Mouse (Mus musculus) embryonic facial prominence, embryonic 14.5 days (tissue): Measurements from ENCODE around the gene Borcs5. TPM values are rescaled to one million over a fixed set of nuclear protein-coding genes. Genes with fewer than 3 reads are reported as not detected.

Experiments used
- ATAC-seq: fragments of 200-750 bp; cut with Nextera tagmentation; 2 replicates; pipeline ENCODE4 v1.8.0; 2017; ENCODE audit warnings: low read depth, moderate number of reproducible peaks, moderate TSS enrichment
- DNase-seq: peaks from one replicate; pipeline ENCODE4 v3.0.0-alpha.2; 2015; ENCODE audit warnings: low spot score
- H3K27ac ChIP-seq: fragments of 300-500 bp; sonication (generic); replicated peaks from 2 replicates; pipeline ENCODE4 v1.5.1; 2014; ENCODE audit warnings: low read depth, mild to moderate bottlenecking, low read length, moderate library complexity
- H3K27me3 ChIP-seq: fragments of 300-500 bp; sonication (generic); replicated peaks from 2 replicates; pipeline ENCODE4 v1.6.1; 2014; ENCODE audit warnings: low read length; ENCODE audit not compliant: control insufficient read depth, insufficient read depth
- H3K36me3 ChIP-seq: fragments of 300-500 bp; sonication (generic); 2 replicates; pipeline ENCODE4 v1.6.1; 2014; ENCODE audit warnings: low read length, mixed read lengths; ENCODE audit not compliant: control insufficient read depth, insufficient read depth
- H3K4me1 ChIP-seq: fragments of 300-500 bp; sonication (generic); 2 replicates; pipeline ENCODE4 v1.6.1; 2014; ENCODE audit warnings: antibody characterized with exemption, low read length; ENCODE audit not compliant: control insufficient read depth, insufficient read depth
- H3K4me2 ChIP-seq: fragments of 300-500 bp; sonication (generic); 2 replicates; pipeline ENCODE4 v1.6.1; 2014; ENCODE audit warnings: low read depth, mild to moderate bottlenecking, low read length, moderate library complexity, mixed read lengths
- H3K4me3 ChIP-seq: fragments of 300-500 bp; sonication (generic); 2 replicates; pipeline ENCODE4 v1.5.1; 2014; ENCODE audit warnings: low read depth, mild to moderate bottlenecking, low read length
- H3K9ac ChIP-seq: fragments of 300-500 bp; sonication (generic); 2 replicates; pipeline ENCODE4 v1.6.1; 2014; ENCODE audit warnings: low read depth, mild to moderate bottlenecking, low read length, moderate library complexity, mixed read lengths
- H3K9me3 ChIP-seq: fragments of 300-500 bp; sonication (generic); 2 replicates; pipeline ENCODE4 v1.6.1; 2016; ENCODE audit warnings: low read length; ENCODE audit not compliant: control insufficient read depth
- WGBS: fragments of 180-500 bp; shearing (Covaris S2); extraction: QIAGEN DNeasy Blood & Tissue Kit; methylation state at CpG from one replicate; pipeline ENCODE4 v1.1.7; 2014; 5-methylcytosine and 5-hydroxymethylcytosine counted together
- polyA plus RNA-seq: library from polyadenylated mRNA; unstranded; fragments of >200 nt; fragmentation: Nextera tagmentation; extraction: Ambion mirVana; gene quantifications from 2 replicates; pipeline ENCODE4 v1.2.1, GENCODE M21; 2014

Borcs5 gene
- polyA plus RNA-seq, 1 experiment from 2014 or later = 18.0 TPM

GRCm38 (mm10) chr6:134721729-134722269, 82.5 kb downstream of the Borcs5 start:
- WGBS = 74% methylated on average over 6 of the region's 6 CpGs
- no peaks in the 10 kb centered on the region for H3K9me3 ChIP-seq
- peaks cover 55% of the 10 kb centered on the region for H3K36me3 ChIP-seq
- ATAC-seq (no peak), DNase-seq (peak; percentile 28)
- no peaks in the 10 kb centered on the region for H3K4me1 ChIP-seq
- H3K9ac ChIP-seq = no peak overlapping the region
- H3K27ac ChIP-seq = no peak overlapping the region
- no peaks in the 10 kb centered on the region for H3K27me3 ChIP-seq
- no peak overlapping the region for H3K4me2 ChIP-seq
- no peak overlapping the region for H3K4me3 ChIP-seq

- no peak for DNase-seq
- Histone ChIP-seq H3K4me3 (no peak overlapping the region), H3K36me3 (peaks cover 45% of the 10 kb centered on the region), H3K4me1 (no peaks in the 10 kb centered on the region), H3K9me3 (no peaks in the 10 kb centered on the region), H3K27ac (no peak overlapping the region), H3K4me2 (no peak overlapping the region), H3K27me3 (no peaks in the 10 kb centered on the region), H3K9ac (no peak overlapping the region)
- no peak for ATAC-seq
- 90% methylated on average over 8 of the region's 8 CpGs for WGBS
Observed at GRCm38 (mm10) chr6:134722906-134723305, 83.6 kb downstream of the Borcs5 start.

GRCm38 (mm10) chr6:134723326-134723725, 84.0 kb downstream of the Borcs5 start:
- ATAC-seq (no peak), DNase-seq (no peak)
- no peak overlapping the region for H3K9ac ChIP-seq
- no peak overlapping the region for H3K27ac ChIP-seq
- no peaks in the 10 kb centered on the region for H3K27me3 ChIP-seq
- peaks cover 41% of the 10 kb centered on the region for H3K36me3 ChIP-seq
- no peak overlapping the region for H3K4me3 ChIP-seq
- 93% methylated on average over 7 of the region's 7 CpGs for WGBS
- no peak overlapping the region for H3K4me2 ChIP-seq
- H3K9me3 ChIP-seq = no peaks in the 10 kb centered on the region
- no peaks in the 10 kb centered on the region for H3K4me1 ChIP-seq

GRCm38 (mm10) chr6:134723833-134724553, 84.7 kb downstream of the Borcs5 start:
- no peak for ATAC-seq
- peaks cover 35% of the 10 kb centered on the region for H3K36me3 ChIP-seq
- WGBS = 78% methylated on average over 9 of the region's 9 CpGs
- no peak overlapping the region for H3K9ac ChIP-seq
- H3K27ac ChIP-seq = no peak overlapping the region
- H3K27me3 ChIP-seq = no peaks in the 10 kb centered on the region
- no peak overlapping the region for H3K4me3 ChIP-seq
- no peaks in the 10 kb centered on the region for H3K4me1 ChIP-seq
- no peak overlapping the region for H3K4me2 ChIP-seq
- no peak for DNase-seq
- H3K9me3 ChIP-seq = no peaks in the 10 kb centered on the region

DNA sequence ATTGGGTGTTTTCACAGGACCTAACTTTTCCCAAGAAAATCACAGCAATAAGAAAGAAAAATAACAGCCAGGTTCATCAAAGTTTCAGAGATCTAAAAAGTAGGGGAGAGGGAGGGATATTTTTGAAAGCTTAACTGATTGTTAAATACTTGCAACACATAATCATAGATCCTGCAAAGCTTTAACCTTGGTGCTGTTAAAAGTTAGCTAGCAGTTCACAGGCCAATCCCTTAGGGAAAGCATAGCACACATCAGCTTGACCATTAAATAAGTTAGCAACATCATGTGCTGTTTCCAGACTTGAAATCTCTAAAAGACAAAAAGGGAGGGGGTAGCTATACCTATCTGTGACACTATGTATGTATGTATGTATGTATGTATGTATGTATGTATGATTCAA, 86.1 kb downstream of the Borcs5 start:
- H3K27me3 ChIP-seq = no peaks in the 10 kb centered on the region
- H3K9me3 ChIP-seq = no peaks in the 10 kb centered on the region
- DNase-seq = no peak
- H3K36me3 ChIP-seq = peaks cover 27% of the 10 kb centered on the region
- no peak overlapping the region for H3K4me3 ChIP-seq
- no peak for ATAC-seq
- H3K4me2 ChIP-seq = no peak overlapping the region
- H3K27ac ChIP-seq = no peak overlapping the region
- H3K9ac ChIP-seq = no peak overlapping the region
- H3K4me1 ChIP-seq = no peaks in the 10 kb centered on the region

- 88% methylated on average over 3 of the region's 3 CpGs for WGBS
- H3K27me3 ChIP-seq = no peaks in the 10 kb centered on the region
- H3K36me3 ChIP-seq = peaks cover 12% of the 10 kb centered on the region; the same call in 1 of the 2 replicates
- H3K9ac ChIP-seq = no peak overlapping the region
- no peak for DNase-seq
- no peak overlapping the region for H3K27ac ChIP-seq
- no peaks in the 10 kb centered on the region for H3K9me3 ChIP-seq
- no peak for ATAC-seq
- H3K4me3 ChIP-seq = no peak overlapping the region
- H3K4me1 ChIP-seq = no peaks in the 10 kb centered on the region
- no peak overlapping the region for H3K4me2 ChIP-seq
Observed at GRCm38 (mm10) chr6:134730978-134731377, 91.7 kb downstream of the Borcs5 start.

- Histone ChIP-seq H3K9me3 (no peaks in the 10 kb centered on the region), H3K27me3 (no peaks in the 10 kb centered on the region), H3K36me3 (peaks cover 20% of the 10 kb centered on the region), H3K9ac (no peak overlapping the region), H3K4me2 (no peak overlapping the region), H3K4me3 (no peak overlapping the region), H3K4me1 (no peaks in the 10 kb centered on the region), H3K27ac (no peak overlapping the region)
- 94% methylated on average over 8 of the region's 8 CpGs for WGBS
- no peak for ATAC-seq
- DNase-seq = no peak
Observed at GRCm38 (mm10) chr6:134732813-134733212, 93.5 kb downstream of the Borcs5 start.

- no peak for DNase-seq
- Histone ChIP-seq H3K27ac (no peak overlapping the region), H3K4me1 (no peaks in the 10 kb centered on the region), H3K27me3 (no peaks in the 10 kb centered on the region), H3K9ac (no peak overlapping the region), H3K4me2 (no peak overlapping the region), H3K9me3 (no peaks in the 10 kb centered on the region), H3K36me3 (peaks cover 25% of the 10 kb centered on the region), H3K4me3 (no peak overlapping the region)
- ATAC-seq = peak; percentile 55; the same call in 1 of the 2 replicates
- WGBS = 73% methylated on average over 5 of the region's 5 CpGs
Observed at GRCm38 (mm10) chr6:134733800-134734221, 94.5 kb downstream of the Borcs5 start.

DNA sequence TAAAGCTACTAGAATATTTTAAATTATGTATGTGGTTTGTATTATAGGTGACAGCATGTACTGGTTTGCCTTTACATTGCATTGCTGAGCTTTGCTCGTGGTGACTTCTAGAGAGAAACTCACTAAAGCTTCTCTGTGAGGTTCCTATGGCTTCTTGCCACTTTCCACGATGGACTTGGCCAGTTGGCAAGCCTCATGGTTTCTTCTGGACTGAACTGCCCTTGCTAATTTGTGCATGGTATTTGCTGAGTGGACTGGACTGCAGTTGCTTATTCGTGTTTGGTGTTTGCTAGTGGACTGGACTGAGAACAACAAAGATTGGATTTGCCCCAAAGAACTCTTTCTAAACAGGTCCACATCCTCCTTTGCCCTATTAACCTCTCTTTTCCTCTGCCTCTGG, 97.5 kb downstream of the Borcs5 start:
- DNase-seq = no peak
- 90% methylated on average over 3 of the region's 3 CpGs for WGBS
- no peak for ATAC-seq
- Histone ChIP-seq H3K9me3 (no peaks in the 10 kb centered on the region), H3K9ac (no peak overlapping the region), H3K36me3 (peaks cover 36% of the 10 kb centered on the region), H3K4me3 (no peak overlapping the region), H3K4me1 (no peaks in the 10 kb centered on the region), H3K27me3 (no peaks in the 10 kb centered on the region), H3K4me2 (no peak overlapping the region), H3K27ac (no peak overlapping the region)
